Mouse (Mus musculus): Measurements from ENCODE around the gene Smim4. TPM values are rescaled to one million over a fixed set of nuclear protein-coding genes. Genes with fewer than 3 reads are reported as not detected.

The Smim4 gene
- total and polyA plus RNA-seq, 2 experiments from 2014 or later: 5.0 to 59.5 TPM

- no peak for ATAC-seq
- H3K9ac ChIP-seq (replicated peaks; ENCODE audit: low read length): no peak overlapping the region
- no peaks in the 10 kb centered on the region for H3K4me1 ChIP-seq (ENCODE audit: insufficient read depth, low read length)
- H3K27ac ChIP-seq: no peak overlapping the region
- H3K4me2 ChIP-seq (ENCODE audit: low read depth, low read length): no peak overlapping the region
- 51% methylated on average over 1 of the region's 1 CpGs for WGBS
- H3K9me3 ChIP-seq (ENCODE audit: low read length): no peaks in the 10 kb centered on the region
- no peaks in the 10 kb centered on the region for H3K27me3 ChIP-seq (ENCODE audit: insufficient read depth, low read length)
- TF ChIP-seq CTCF (IDR thresholded peaks at IDR 0.05; ENCODE audit: low read depth): peak; percentile 48
- DNase-seq (ENCODE audit: low spot score): peak; percentile 35
- H3K36me3 ChIP-seq (ENCODE audit: insufficient read depth, low read length): peaks cover 26% of the 10 kb centered on the region
- H3K4me3 ChIP-seq (ENCODE audit: low read length): no peak overlapping the region
Measured at GRCm38 (mm10) chr14:31062277-31062676, 66.5 kb downstream of the Smim4 start.

- no peak for DNase-seq (ENCODE audit: low spot score)
- H3K27me3 ChIP-seq (ENCODE audit: insufficient read depth, low read length): no peaks in the 10 kb centered on the region
- WGBS: 97% methylated on average over 1 of the region's 1 CpGs
- peaks cover 58% of the 10 kb centered on the region for H3K36me3 ChIP-seq (ENCODE audit: insufficient read depth, low read length)
- TF ChIP-seq CTCF (IDR thresholded peaks at IDR 0.05; ENCODE audit: low read depth): no peak
- no peaks in the 10 kb centered on the region for H3K4me1 ChIP-seq (ENCODE audit: insufficient read depth, low read length)
- no peaks in the 10 kb centered on the region for H3K9me3 ChIP-seq (ENCODE audit: low read length)
- ATAC-seq: no peak
- H3K9ac ChIP-seq (replicated peaks; ENCODE audit: low read length): no peak overlapping the region
- no peak overlapping the region for H3K4me3 ChIP-seq (ENCODE audit: low read length)
- H3K4me2 ChIP-seq (ENCODE audit: low read depth, low read length): no peak overlapping the region
- H3K27ac ChIP-seq: no peak overlapping the region
Measured at GRCm38 (mm10) chr14:31045817-31046216, 82.9 kb downstream of the Smim4 start.

- H3K9me3 ChIP-seq (ENCODE audit: low read length): no peaks in the 10 kb centered on the region
- H3K4me2 ChIP-seq (ENCODE audit: low read depth, low read length): no peak overlapping the region
- no peaks in the 10 kb centered on the region for H3K27me3 ChIP-seq (ENCODE audit: insufficient read depth, low read length)
- no peak overlapping the region for H3K27ac ChIP-seq
- no peaks in the 10 kb centered on the region for H3K4me1 ChIP-seq (ENCODE audit: insufficient read depth, low read length)
- no peak for TF ChIP-seq CTCF (IDR thresholded peaks at IDR 0.05; ENCODE audit: low read depth)
- H3K9ac ChIP-seq (replicated peaks; ENCODE audit: low read length): no peak overlapping the region
- ATAC-seq (no peak), DNase-seq (ENCODE audit: low spot score) (no peak)
- H3K36me3 ChIP-seq (ENCODE audit: insufficient read depth, low read length): peaks cover 53% of the 10 kb centered on the region
- no peak overlapping the region for H3K4me3 ChIP-seq (ENCODE audit: low read length)
- WGBS: 93% methylated on average over 5 of the region's 5 CpGs
Measured at GRCm38 (mm10) chr14:31045296-31045695, 83.5 kb downstream of the Smim4 start.

Other genes starting within 250 kb of the Smim4 start
- 1.1 and 3.2 TPM in 2 replicates for gene Mustn1, start 249.8 kb downstream of the Smim4 start, total RNA-seq (2014; rRNA removed)
- gene Mustn1, start 249.8 kb downstream of the Smim4 start, polyA plus RNA-seq (2015; fragmentation: Nextera tagmentation; extraction: Ambion mirVana): 1.2 and 1.9 TPM in 2 replicates
- 0.05 and 0.07 TPM in 2 replicates for gene Itih4, start 242.5 kb downstream of the Smim4 start, total RNA-seq (2014; rRNA removed)
- not detected in 2 replicates for gene Itih4, start 242.5 kb downstream of the Smim4 start, polyA plus RNA-seq (2015; fragmentation: Nextera tagmentation; extraction: Ambion mirVana)
- gene Itih3, start 205.2 kb downstream of the Smim4 start, total RNA-seq (2014; rRNA removed): 8.6 and 14.1 TPM in 2 replicates
- gene Itih3, start 205.2 kb downstream of the Smim4 start, polyA plus RNA-seq (2015; fragmentation: Nextera tagmentation; extraction: Ambion mirVana): 8.2 and 10.1 TPM in 2 replicates
- gene Itih1, start 185.7 kb downstream of the Smim4 start, total RNA-seq (2014; rRNA removed): not detected in 2 replicates
- gene Itih1, start 185.7 kb downstream of the Smim4 start, polyA plus RNA-seq (2015; fragmentation: Nextera tagmentation; extraction: Ambion mirVana): not detected in 2 replicates
- gene Nek4, start 177.6 kb downstream of the Smim4 start, total RNA-seq (2014; rRNA removed): 8.4 and 13.3 TPM in 2 replicates
- gene Nek4, start 177.6 kb downstream of the Smim4 start, polyA plus RNA-seq (2015; fragmentation: Nextera tagmentation; extraction: Ambion mirVana): 11.8 and 12.8 TPM in 2 replicates
- 34.2 and 42.1 TPM in 2 replicates for gene Glt8d1, start 127.6 kb downstream of the Smim4 start, total RNA-seq (2014; rRNA removed)
- 43.2 and 47.3 TPM in 2 replicates for gene Glt8d1, start 127.6 kb downstream of the Smim4 start, polyA plus RNA-seq (2015; fragmentation: Nextera tagmentation; extraction: Ambion mirVana)
- gene Spcs1, start 127.3 kb downstream of the Smim4 start, total RNA-seq (2014; rRNA removed): 226 and 285 TPM in 2 replicates
- gene Spcs1, start 127.3 kb downstream of the Smim4 start, polyA plus RNA-seq (2015; fragmentation: Nextera tagmentation; extraction: Ambion mirVana): 426 and 442 TPM in 2 replicates
- 43.2 and 43.4 TPM in 2 replicates for gene Pbrm1, start 109.8 kb downstream of the Smim4 start, total RNA-seq (2014; rRNA removed)
- 80.2 and 83.8 TPM in 2 replicates for gene Pbrm1, start 109.8 kb downstream of the Smim4 start, polyA plus RNA-seq (2015; fragmentation: Nextera tagmentation; extraction: Ambion mirVana)
- 26.6 and 28.4 TPM in 2 replicates for gene Gnl3, start 109.8 kb downstream of the Smim4 start, total RNA-seq (2014; rRNA removed)
- gene Gnl3, start 109.8 kb downstream of the Smim4 start, polyA plus RNA-seq (2015; fragmentation: Nextera tagmentation; extraction: Ambion mirVana): 63.9 and 66.3 TPM in 2 replicates
- 209 and 236 TPM in 2 replicates for gene Nt5dc2, start 2.1 kb upstream of the Smim4 start, total RNA-seq (2014; rRNA removed)
- 203 and 204 TPM in 2 replicates for gene Nt5dc2, start 2.1 kb upstream of the Smim4 start, polyA plus RNA-seq (2015; fragmentation: Nextera tagmentation; extraction: Ambion mirVana)
- gene Stab1, start 39.7 kb upstream of the Smim4 start, total RNA-seq (2014; rRNA removed): 31.2 and 35.4 TPM in 2 replicates
- 10.5 and 11.5 TPM in 2 replicates for gene Stab1, start 39.7 kb upstream of the Smim4 start, polyA plus RNA-seq (2015; fragmentation: Nextera tagmentation; extraction: Ambion mirVana)
- 0.68 and 1.6 TPM in 2 replicates for gene Tnnc1, start 79.4 kb upstream of the Smim4 start, total RNA-seq (2014; rRNA removed)
- 2.9 and 3.0 TPM in 2 replicates for gene Tnnc1, start 79.4 kb upstream of the Smim4 start, polyA plus RNA-seq (2015; fragmentation: Nextera tagmentation; extraction: Ambion mirVana)
- 281 and 419 TPM in 2 replicates for gene Nisch, start 88.0 kb upstream of the Smim4 start, total RNA-seq (2014; rRNA removed)
- gene Nisch, start 88.0 kb upstream of the Smim4 start, polyA plus RNA-seq (2015; fragmentation: Nextera tagmentation; extraction: Ambion mirVana): 234 and 243 TPM in 2 replicates
- 2.9 and 4.9 TPM in 2 replicates for gene Sema3g, start 88.9 kb upstream of the Smim4 start, total RNA-seq (2014; rRNA removed)
- gene Sema3g, start 88.9 kb upstream of the Smim4 start, polyA plus RNA-seq (2015; fragmentation: Nextera tagmentation; extraction: Ambion mirVana): 0.33 and 0.38 TPM in 2 replicates
- 4.1 and 5.3 TPM in 2 replicates for gene Phf7, start 122.4 kb upstream of the Smim4 start, total RNA-seq (2014; rRNA removed)
- gene Phf7, start 122.4 kb upstream of the Smim4 start, polyA plus RNA-seq (2015; fragmentation: Nextera tagmentation; extraction: Ambion mirVana): 8.8 and 11.0 TPM in 2 replicates
- gene Bap1, start 122.5 kb upstream of the Smim4 start, total RNA-seq (2014; rRNA removed): 119 and 136 TPM in 2 replicates
- 101 and 104 TPM in 2 replicates for gene Bap1, start 122.5 kb upstream of the Smim4 start, polyA plus RNA-seq (2015; fragmentation: Nextera tagmentation; extraction: Ambion mirVana)
- 5.1 and 9.9 TPM in 2 replicates for gene Dnah1, start 194.9 kb upstream of the Smim4 start, total RNA-seq (2014; rRNA removed)
- 2.1 and 2.6 TPM in 2 replicates for gene Dnah1, start 194.9 kb upstream of the Smim4 start, polyA plus RNA-seq (2015; fragmentation: Nextera tagmentation; extraction: Ambion mirVana)
- 46.8 and 48.2 TPM in 2 replicates for gene Capn7, start 207.7 kb upstream of the Smim4 start, total RNA-seq (2014; rRNA removed)
- gene Capn7, start 207.7 kb upstream of the Smim4 start, polyA plus RNA-seq (2015; fragmentation: Nextera tagmentation; extraction: Ambion mirVana): 50.4 and 50.5 TPM in 2 replicates